Mouse (Mus musculus): Measurements from ENCODE around the gene Cnot8. TPM values are rescaled to one million over a fixed set of nuclear protein-coding genes. Genes with fewer than 3 reads are reported as not detected.
A peak's percentile ranks its signal among the peaks of the same experiment; 100 is the strongest.

Gene Cnot8
- polyA plus RNA-seq, 1 experiment = 22.8 TPM

- TF ChIP-seq POLR2A (IDR thresholded peaks at IDR 0.05; ENCODE audit: control insufficient read depth, low read depth, low read length) (no peak), CTCF (IDR thresholded peaks at IDR 0.05; ENCODE audit: control insufficient read depth, insufficient read depth, insufficient replicate concordance, low read depth, low read length) (no peak)
- Histone ChIP-seq H3K4me1 (ENCODE audit: control insufficient read depth, insufficient read depth, low read length) (no peaks in the 10 kb centered on the region), H3K27me3 (ENCODE audit: control insufficient read depth, insufficient read depth, low read length) (no peaks in the 10 kb centered on the region), H3K27ac (ENCODE audit: control insufficient read depth, insufficient read depth, low read depth, low read length) (no peak overlapping the region), H3K4me3 (ENCODE audit: control insufficient read depth, low read depth, low read length) (no peak overlapping the region), H3K36me3 (ENCODE audit: control insufficient read depth, insufficient read depth, low read length) (no peaks in the 10 kb centered on the region)
Measured at GRCm38 (mm10) chr11:58081716-58082115, 22.2 kb upstream of the Cnot8 start.

DNA sequence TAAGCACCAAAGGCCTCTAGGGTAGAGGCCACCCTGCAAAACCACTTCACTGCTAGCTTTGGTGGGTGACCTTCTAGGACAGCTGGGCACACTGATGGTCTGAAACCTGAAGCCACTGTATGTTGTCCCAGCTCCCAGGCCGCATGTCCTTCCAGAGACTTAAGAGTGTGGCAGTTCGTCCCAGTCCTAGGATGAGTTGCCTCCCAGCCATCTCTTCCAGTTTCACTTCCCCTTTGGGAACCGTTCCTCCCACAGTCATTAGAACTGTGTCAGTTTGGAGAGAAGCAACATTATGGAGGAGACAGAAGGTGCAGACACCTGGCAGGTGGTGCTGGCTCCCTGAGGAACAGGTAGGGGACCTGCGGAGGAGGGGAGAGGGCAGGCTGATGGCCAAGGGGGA, 11.4 kb upstream of the Cnot8 start:
- H3K36me3 ChIP-seq (ENCODE audit: control insufficient read depth, insufficient read depth, low read length) = no peaks in the 10 kb centered on the region
- no peak overlapping the region for H3K27ac ChIP-seq (ENCODE audit: control insufficient read depth, insufficient read depth, low read depth, low read length)
- peaks cover 1% of the 10 kb centered on the region; the same call in 1 of the 2 replicates for H3K4me1 ChIP-seq (ENCODE audit: control insufficient read depth, insufficient read depth, low read length)
- peak overlapping the region; percentile 38; the same call in 1 of the 2 replicates for H3K4me3 ChIP-seq (ENCODE audit: control insufficient read depth, low read depth, low read length)
- no peak for TF ChIP-seq POLR2A (IDR thresholded peaks at IDR 0.05; ENCODE audit: control insufficient read depth, low read depth, low read length)
- no peak for TF ChIP-seq CTCF (IDR thresholded peaks at IDR 0.05; ENCODE audit: control insufficient read depth, insufficient read depth, insufficient replicate concordance, low read depth, low read length)
- no peaks in the 10 kb centered on the region for H3K27me3 ChIP-seq (ENCODE audit: control insufficient read depth, insufficient read depth, low read length)

DNA sequence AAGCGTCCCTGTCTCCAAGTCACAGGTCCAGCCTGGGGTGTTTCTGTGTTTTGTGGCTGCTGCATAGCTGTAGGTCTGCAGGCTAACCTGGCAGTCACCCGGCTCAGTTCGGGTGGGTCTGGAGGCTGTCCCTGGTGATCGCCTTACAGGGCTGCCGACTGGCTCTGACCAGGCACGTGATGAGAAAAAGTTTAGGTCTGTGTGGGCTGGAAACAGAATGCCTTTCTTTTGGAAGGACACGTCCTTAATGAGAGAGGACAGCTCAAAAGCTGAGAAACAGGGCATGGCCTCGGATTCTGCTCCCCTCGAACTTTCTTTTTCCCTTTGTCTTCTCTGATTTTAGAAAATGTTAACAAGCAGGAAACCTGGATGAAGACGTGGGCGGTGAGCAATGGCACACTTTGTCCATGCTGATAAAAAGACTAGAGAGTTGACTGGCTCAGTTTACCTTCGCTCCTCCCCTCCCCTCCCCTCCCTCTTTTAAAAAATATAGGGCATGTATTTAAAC, 10.9 kb upstream of the Cnot8 start, which contains the start of gene Gm12248:
Gene Gm12248 (minus strand): TSS at position 114 of the 508 bp plus-strand sequence.
- peak within 1 kb of the TSS; percentile 38 for H3K4me3 ChIP-seq (ENCODE audit: control insufficient read depth, low read depth, low read length)

GRCm38 (mm10) chr11:58094766-58095165, 9.2 kb upstream of the Cnot8 start:
- H3K27ac ChIP-seq (ENCODE audit: control insufficient read depth, insufficient read depth, low read depth, low read length) = no peak overlapping the region
- no peak for TF ChIP-seq CTCF (IDR thresholded peaks at IDR 0.05; ENCODE audit: control insufficient read depth, insufficient read depth, insufficient replicate concordance, low read depth, low read length)
- TF ChIP-seq POLR2A (IDR thresholded peaks at IDR 0.05; ENCODE audit: control insufficient read depth, low read depth, low read length) = no peak

More for the DNA sequence above, 10.9 kb upstream of the Cnot8 start, which contains the start of gene Gm12248:
- no peak for TF ChIP-seq CTCF (IDR thresholded peaks at IDR 0.05; ENCODE audit: control insufficient read depth, insufficient read depth, insufficient replicate concordance, low read depth, low read length)
- 0 out of 2 replicates have a peak, but pooled peaks have one; percentile 37 for TF ChIP-seq POLR2A (IDR thresholded peaks at IDR 0.05; ENCODE audit: control insufficient read depth, low read depth, low read length)
- Histone ChIP-seq H3K4me1 (ENCODE audit: control insufficient read depth, insufficient read depth, low read length) (peaks cover 3% of the 10 kb centered on the region; the same call in 1 of the 2 replicates), H3K27ac (ENCODE audit: control insufficient read depth, insufficient read depth, low read depth, low read length) (no peak within 1 kb of the TSS), H3K36me3 (ENCODE audit: control insufficient read depth, insufficient read depth, low read length) (no peaks in the 10 kb centered on the region), H3K27me3 (ENCODE audit: control insufficient read depth, insufficient read depth, low read length) (no peaks in the 10 kb centered on the region)

GRCm38 (mm10) chr11:58095561-58095960, 8.4 kb upstream of the Cnot8 start:
- peaks cover 3% of the 10 kb centered on the region; the same call in 1 of the 2 replicates for H3K4me1 ChIP-seq (ENCODE audit: control insufficient read depth, insufficient read depth, low read length)

More at GRCm38 (mm10) chr11:58094766-58095165, 9.2 kb upstream of the Cnot8 start:
- no peaks in the 10 kb centered on the region for H3K36me3 ChIP-seq (ENCODE audit: control insufficient read depth, insufficient read depth, low read length)
- no peaks in the 10 kb centered on the region for H3K27me3 ChIP-seq (ENCODE audit: control insufficient read depth, insufficient read depth, low read length)
- H3K4me3 ChIP-seq (ENCODE audit: control insufficient read depth, low read depth, low read length) = no peak overlapping the region
- peaks cover 3% of the 10 kb centered on the region; the same call in 1 of the 2 replicates for H3K4me1 ChIP-seq (ENCODE audit: control insufficient read depth, insufficient read depth, low read length)

DNA sequence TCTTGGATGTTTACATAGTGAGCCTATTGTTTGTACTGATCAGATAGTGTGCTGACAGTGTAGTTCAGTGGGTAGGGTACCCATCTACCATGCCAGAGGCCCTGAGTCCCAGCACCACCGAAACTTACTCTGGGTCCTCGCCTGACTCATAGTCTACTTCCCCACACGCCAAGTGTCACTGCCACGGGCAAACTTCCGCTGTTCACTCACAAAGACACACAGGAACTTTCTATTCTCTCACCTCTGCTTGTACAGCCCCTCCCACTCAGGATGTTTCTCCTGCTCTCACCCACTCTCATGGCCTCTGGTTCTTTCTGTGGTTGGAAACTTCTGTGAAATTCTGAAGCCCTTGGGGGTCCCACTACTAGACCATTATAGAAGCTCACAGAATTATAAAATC, 7.8 kb upstream of the Cnot8 start:
- H3K4me3 ChIP-seq (ENCODE audit: control insufficient read depth, low read depth, low read length) = no peak overlapping the region
- TF ChIP-seq CTCF (IDR thresholded peaks at IDR 0.05; ENCODE audit: control insufficient read depth, insufficient read depth, insufficient replicate concordance, low read depth, low read length) = no peak
- no peak for TF ChIP-seq POLR2A (IDR thresholded peaks at IDR 0.05; ENCODE audit: control insufficient read depth, low read depth, low read length)
- H3K36me3 ChIP-seq (ENCODE audit: control insufficient read depth, insufficient read depth, low read length) = no peaks in the 10 kb centered on the region
- H3K27ac ChIP-seq (ENCODE audit: control insufficient read depth, insufficient read depth, low read depth, low read length) = no peak overlapping the region
- H3K27me3 ChIP-seq (ENCODE audit: control insufficient read depth, insufficient read depth, low read length) = no peaks in the 10 kb centered on the region
- peaks cover 3% of the 10 kb centered on the region; the same call in 1 of the 2 replicates for H3K4me1 ChIP-seq (ENCODE audit: control insufficient read depth, insufficient read depth, low read length)

More at GRCm38 (mm10) chr11:58095561-58095960, 8.4 kb upstream of the Cnot8 start:
- no peak overlapping the region for H3K4me3 ChIP-seq (ENCODE audit: control insufficient read depth, low read depth, low read length)
- H3K27ac ChIP-seq (ENCODE audit: control insufficient read depth, insufficient read depth, low read depth, low read length) = no peak overlapping the region
- no peaks in the 10 kb centered on the region for H3K36me3 ChIP-seq (ENCODE audit: control insufficient read depth, insufficient read depth, low read length)
- no peak for TF ChIP-seq CTCF (IDR thresholded peaks at IDR 0.05; ENCODE audit: control insufficient read depth, insufficient read depth, insufficient replicate concordance, low read depth, low read length)
- no peaks in the 10 kb centered on the region for H3K27me3 ChIP-seq (ENCODE audit: control insufficient read depth, insufficient read depth, low read length)

GRCm38 (mm10) chr11:58096821-58097620, 6.9 kb upstream of the Cnot8 start:
- H3K27ac ChIP-seq (ENCODE audit: control insufficient read depth, insufficient read depth, low read depth, low read length) = no peak overlapping the region
- no peaks in the 10 kb centered on the region for H3K36me3 ChIP-seq (ENCODE audit: control insufficient read depth, insufficient read depth, low read length)
- no peak for TF ChIP-seq POLR2A (IDR thresholded peaks at IDR 0.05; ENCODE audit: control insufficient read depth, low read depth, low read length)
- TF ChIP-seq CTCF (IDR thresholded peaks at IDR 0.05; ENCODE audit: control insufficient read depth, insufficient read depth, insufficient replicate concordance, low read depth, low read length) = no peak
- no peaks in the 10 kb centered on the region for H3K27me3 ChIP-seq (ENCODE audit: control insufficient read depth, insufficient read depth, low read length)
- H3K4me3 ChIP-seq (ENCODE audit: control insufficient read depth, low read depth, low read length) = peak overlapping the region; percentile 66
- peaks cover 3% of the 10 kb centered on the region; the same call in 1 of the 2 replicates for H3K4me1 ChIP-seq (ENCODE audit: control insufficient read depth, insufficient read depth, low read length)

All from testis, adult 2 months (tissue).